Mouse (Mus musculus) bone marrow macrophage, adult 2 months (primary cell): ENCODE measurements around the gene Adamts3.

Experiments
- CTCF ChIP-seq: IDR thresholded peaks from 2 replicates; pipeline ENCODE4 v1.5.1; 2012; ENCODE audit warnings: low read depth, mild to moderate bottlenecking, low read length, moderate library complexity
- POLR2A ChIP-seq: IDR thresholded peaks from 2 replicates; pipeline ENCODE4 v1.6.1; 2012; ENCODE audit warnings: mild to moderate bottlenecking, low read depth, low read length, borderline replicate concordance

GRCm38 (mm10) chr5:89843478-89843877 lies 39.7 kb downstream of the Adamts3 start:
- TF ChIP-seq POLR2A (no peak), CTCF (no peak)
